Mouse (Mus musculus): ENCODE data around the gene Tstd3. TPM values are rescaled to one million over a fixed set of nuclear protein-coding genes. Genes with fewer than 3 reads are reported as not detected.

Gene Tstd3
- 0.76 and 1.3 TPM in 2 replicates for polyA plus RNA-seq (2012; rRNA removed; ENCODE audit: low replicate concordance)

DNA sequence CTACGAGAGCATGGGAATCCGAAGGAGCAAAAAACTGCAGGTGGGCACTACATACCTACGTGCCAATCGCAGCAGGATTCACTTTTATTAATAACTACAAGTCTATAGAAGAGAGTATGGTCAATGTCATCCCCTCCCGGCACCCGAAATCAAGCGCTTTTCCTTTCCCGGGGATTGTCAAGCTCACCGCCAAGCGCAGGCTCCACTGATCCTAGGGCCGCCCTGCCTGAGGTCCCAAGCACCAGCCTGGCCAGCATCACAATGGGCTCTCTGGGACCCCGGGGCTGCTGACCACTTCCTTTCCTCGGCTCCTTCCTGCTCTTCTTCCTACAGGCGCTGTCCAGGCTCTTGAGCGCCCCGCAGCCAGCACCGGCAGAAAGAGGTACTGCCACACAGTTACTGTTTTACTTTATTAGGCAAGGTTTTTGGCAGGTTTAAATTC, at the start of gene Tstd3, which contains the start of gene Usp45:
Gene Tstd3, minus strand, starts transcription at position 350 of the 442 bp plus-strand sequence.
Gene Usp45, plus strand, starts transcription at position 294 of the 442 bp plus-strand sequence.

DNA sequence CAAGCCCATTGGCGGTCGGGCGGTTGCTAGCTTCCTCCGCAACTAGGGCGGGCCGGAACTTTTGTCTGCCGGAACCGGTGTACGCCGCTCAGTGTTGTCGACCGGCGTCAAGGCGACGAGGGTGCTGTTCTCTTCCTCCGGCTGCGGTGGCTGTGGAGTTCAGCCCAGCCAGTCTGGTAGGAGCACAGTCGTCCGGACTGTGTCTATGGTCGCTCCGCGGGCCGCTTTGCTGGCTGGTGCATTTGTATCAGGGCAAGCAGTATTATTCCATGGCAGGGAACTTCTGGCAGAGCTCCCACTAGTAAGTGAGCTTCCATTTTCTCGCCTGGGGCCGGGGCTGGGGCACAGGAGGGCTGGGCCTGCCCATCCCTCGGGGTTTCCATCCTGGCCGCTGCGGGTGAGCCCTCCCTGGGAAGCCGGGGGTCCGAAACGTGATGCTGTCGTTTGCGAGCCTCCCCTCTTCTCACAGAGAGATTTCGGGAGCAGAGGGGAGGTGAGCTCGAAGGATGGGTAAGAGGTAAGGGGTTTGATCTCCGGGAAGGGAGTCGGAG, 39.3 kb downstream of the Tstd3 start, which contains the start of gene Ccnc:
Gene Ccnc, plus strand, starts transcription at position 87 of the 551 bp plus-strand sequence.

Other genes with a start within 250 kb of the Tstd3 start
- gene Prdm13, start 81.2 kb downstream of the Tstd3 start, polyA plus RNA-seq (2012; rRNA removed; ENCODE audit: low replicate concordance) = not detected in 2 replicates
- gene Ccnc, start 39.5 kb downstream of the Tstd3 start, polyA plus RNA-seq (2012; rRNA removed; ENCODE audit: low replicate concordance) = 0.31 and 1.0 TPM in 2 replicates
- gene Usp45, start 56 bp downstream of the Tstd3 start, polyA plus RNA-seq (2012; rRNA removed; ENCODE audit: low replicate concordance) = 1.2 and 1.5 TPM in 2 replicates
- gene Pnisr, start 80.4 kb upstream of the Tstd3 start, polyA plus RNA-seq (2012; rRNA removed; ENCODE audit: low replicate concordance) = 4.0 and 14.1 TPM in 2 replicates
- 0.76 and 0.98 TPM in 2 replicates for gene Coq3, start 112.5 kb upstream of the Tstd3 start, polyA plus RNA-seq (2012; rRNA removed; ENCODE audit: low replicate concordance)
- 0.25 and 0.67 TPM in 2 replicates for gene Faxc, start 164.1 kb upstream of the Tstd3 start, polyA plus RNA-seq (2012; rRNA removed; ENCODE audit: low replicate concordance)